Mouse (Mus musculus) limb, embryonic 12.5 days (tissue): ENCODE measurements around the gene Mpp6. TPM values are rescaled to one million over a fixed set of nuclear protein-coding genes. Genes with fewer than 3 reads are reported as not detected.

ENCODE experiments used
- ATAC-seq: fragments of 200-750 bp; cut with Nextera tagmentation; 2 replicates; pipeline ENCODE4 v1.8.0; 2017; ENCODE audit warnings: low read depth, moderate TSS enrichment; ENCODE audit not compliant: insufficient number of reproducible peaks, insufficient read depth, low FRiP score, low TSS enrichment
- H3K27ac ChIP-seq: fragments of 300-500 bp; sonication (generic); 2 replicates; pipeline ENCODE4 v1.5.1; 2016; ENCODE audit warnings: mild to moderate bottlenecking, moderate library complexity
- H3K27me3 ChIP-seq: fragments of 300-500 bp; sonication (generic); 2 replicates; pipeline ENCODE4 v1.6.1; 2016; ENCODE audit warnings: mild to moderate bottlenecking, moderate library complexity
- H3K36me3 ChIP-seq: fragments of 300-500 bp; sonication (generic); 2 replicates; pipeline ENCODE4 v1.6.1; 2016; ENCODE audit warnings: mild to moderate bottlenecking, moderate library complexity
- H3K4me1 ChIP-seq: fragments of 300-500 bp; sonication (generic); replicated peaks from 2 replicates; pipeline ENCODE4 v1.6.1; 2016
- H3K4me2 ChIP-seq: fragments of 300-500 bp; sonication (generic); 2 replicates; pipeline ENCODE4 v1.6.1; 2016; ENCODE audit warnings: mild to moderate bottlenecking, moderate library complexity
- H3K4me3 ChIP-seq: fragments of 300-500 bp; sonication (generic); replicated peaks from 2 replicates; pipeline ENCODE4 v1.5.1; 2016; ENCODE audit warnings: mild to moderate bottlenecking
- H3K9ac ChIP-seq: fragments of 300-500 bp; sonication (generic); replicated peaks from 2 replicates; pipeline ENCODE4 v1.6.1; 2016; ENCODE audit warnings: mild to moderate bottlenecking, moderate library complexity
- H3K9me3 ChIP-seq: fragments of 300-500 bp; sonication (generic); 2 replicates; pipeline ENCODE4 v1.6.1; 2016; ENCODE audit warnings: mild to moderate bottlenecking, moderate library complexity
- WGBS: fragments of 180-500 bp; shearing (Covaris S2); methylation state at CpG from one replicate; pipeline ENCODE4 v1.1.7; 2016; 5-methylcytosine and 5-hydroxymethylcytosine counted together
- polyA plus RNA-seq: library from polyadenylated mRNA; unstranded; fragments of >200 nt; fragmentation: Nextera tagmentation; extraction: Ambion mirVana; gene quantifications from 2 replicates; pipeline ENCODE4 v1.2.1, GENCODE M21; 2016

Gene Mpp6
- polyA plus RNA-seq, 1 experiment from 2014 or later: 80.8 TPM

DNA sequence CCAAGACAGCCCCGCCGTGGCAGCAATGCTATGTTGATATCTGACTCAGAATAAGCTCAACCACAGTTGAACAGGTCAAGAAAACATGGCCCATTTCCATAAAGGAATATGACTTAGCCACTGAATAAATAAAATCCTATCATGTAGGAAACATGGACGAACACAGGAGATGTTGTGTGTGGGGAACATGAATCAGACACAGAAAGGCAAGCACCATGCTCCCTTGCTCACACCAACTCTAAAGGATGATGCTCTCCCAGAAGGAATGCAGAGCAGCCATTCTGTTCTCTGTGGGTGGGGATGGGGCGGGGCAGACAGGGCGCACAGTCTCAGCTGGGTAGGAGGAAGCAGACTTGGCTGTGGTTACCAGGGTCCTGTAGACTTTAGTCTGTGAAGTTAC lies 115.2 kb downstream of the Mpp6 start:
- Histone ChIP-seq H3K27me3 (no peaks in the 10 kb centered on the region), H3K36me3 (peaks cover 5% of the 10 kb centered on the region; the same call in 1 of the 2 replicates), H3K9me3 (no peaks in the 10 kb centered on the region), H3K9ac (no peak overlapping the region), H3K4me3 (no peak overlapping the region), H3K4me1 (0 out of 2 replicates have a peak, but pooled peaks cover 3% of the 10 kb centered on the region), H3K4me2 (no peak overlapping the region), H3K27ac (no peak overlapping the region)
- no peak for ATAC-seq
- WGBS: 87% methylated on average over 5 of the region's 5 CpGs

DNA sequence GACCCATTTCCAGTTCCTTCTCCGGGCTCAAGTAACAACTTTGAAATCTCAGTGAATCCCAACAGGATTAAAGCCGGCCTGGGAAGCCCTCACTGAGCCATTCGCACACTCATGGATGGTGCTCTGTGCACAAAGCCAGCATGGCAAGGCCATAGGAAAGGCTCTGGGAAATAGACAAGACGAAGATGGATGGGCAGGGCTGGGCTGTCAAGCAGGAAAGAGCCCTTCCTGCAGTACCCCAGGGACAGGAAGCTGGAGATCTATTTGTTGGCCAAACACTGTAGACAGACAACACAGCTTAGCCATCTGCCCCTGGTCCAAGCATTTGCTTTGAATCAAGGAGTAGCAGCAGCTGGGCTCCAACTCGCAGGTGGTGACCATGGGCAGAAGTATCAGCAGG lies 118.1 kb downstream of the Mpp6 start:
- no peaks in the 10 kb centered on the region for H3K27me3 ChIP-seq
- no peaks in the 10 kb centered on the region for H3K4me1 ChIP-seq
- H3K9ac ChIP-seq: no peak overlapping the region
- H3K27ac ChIP-seq: no peak overlapping the region
- H3K9me3 ChIP-seq: no peaks in the 10 kb centered on the region
- no peak overlapping the region for H3K4me2 ChIP-seq
- WGBS: 76% methylated on average over 5 of the region's 5 CpGs
- H3K36me3 ChIP-seq: peaks cover 5% of the 10 kb centered on the region; the same call in 1 of the 2 replicates
- ATAC-seq: no peak
- no peak overlapping the region for H3K4me3 ChIP-seq

DNA sequence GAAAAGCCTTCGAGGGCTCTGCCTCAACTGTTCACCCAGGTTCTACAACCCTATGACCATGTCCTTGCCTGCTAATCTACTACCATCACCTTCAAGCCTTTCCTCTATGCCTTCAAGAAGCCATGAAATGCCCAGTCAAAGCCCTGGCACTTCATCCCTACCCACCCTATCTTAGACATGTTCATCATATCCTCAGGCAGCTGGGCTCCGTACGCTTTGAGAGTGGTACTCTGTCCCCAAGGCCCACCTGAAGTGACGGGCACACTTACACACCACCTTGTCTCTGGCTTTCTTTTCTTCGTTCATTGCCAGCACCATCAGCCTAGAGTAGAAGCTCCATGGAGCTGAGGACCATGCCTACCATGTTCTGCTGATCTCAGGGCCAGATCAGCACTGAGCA lies 121.2 kb downstream of the Mpp6 start:
- Histone ChIP-seq H3K27me3 (no peaks in the 10 kb centered on the region), H3K9ac (no peak overlapping the region), H3K4me1 (no peaks in the 10 kb centered on the region), H3K36me3 (0 out of 2 replicates have a peak, but pooled peaks cover 2% of the 10 kb centered on the region), H3K27ac (no peak overlapping the region), H3K9me3 (no peaks in the 10 kb centered on the region), H3K4me3 (no peak overlapping the region), H3K4me2 (no peak overlapping the region)
- no peak for ATAC-seq
- WGBS: 89% methylated on average over 5 of the region's 5 CpGs

DNA sequence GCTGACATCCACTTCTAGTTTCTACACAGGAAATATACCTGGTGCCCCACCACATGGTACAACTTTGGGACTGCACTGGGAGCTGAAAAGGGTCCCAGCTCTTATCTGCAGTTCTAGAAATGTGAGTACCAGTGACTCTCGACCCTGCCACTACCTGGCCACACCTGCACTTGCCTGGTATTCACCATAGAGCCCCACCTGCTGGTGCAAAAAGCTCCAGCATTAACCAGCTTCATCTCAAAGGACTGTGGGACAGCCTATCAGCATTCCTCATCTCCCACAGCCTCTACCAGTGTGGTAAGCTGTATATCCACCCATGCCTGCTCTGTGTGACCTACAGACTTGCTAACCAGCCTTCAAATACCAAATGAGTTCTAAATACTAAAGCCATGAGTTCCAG lies 122.9 kb downstream of the Mpp6 start:
- WGBS: 61% methylated on average over 1 of the region's 1 CpGs

DNA sequence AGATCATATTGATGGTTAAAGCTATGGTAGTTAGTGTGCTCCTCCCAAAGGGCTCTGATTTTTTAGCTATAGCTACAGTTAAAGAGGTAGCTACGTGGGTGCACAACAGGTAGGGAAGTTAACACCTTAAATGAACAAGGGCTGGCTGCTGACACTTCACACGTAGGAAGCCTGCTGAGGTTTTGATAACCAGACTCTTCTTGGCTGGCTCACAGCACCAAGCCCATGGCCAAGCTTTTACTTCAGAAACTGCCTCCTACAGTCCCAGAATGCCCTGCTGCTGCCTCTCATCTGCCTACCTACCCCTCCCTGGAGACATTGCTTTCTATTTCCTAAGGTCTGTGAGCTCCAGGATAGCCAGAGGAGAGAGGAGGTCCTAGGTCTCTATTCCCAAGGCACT lies 127.9 kb downstream of the Mpp6 start:
- no peaks in the 10 kb centered on the region for H3K27me3 ChIP-seq
- H3K27ac ChIP-seq: no peak overlapping the region
- no peak overlapping the region for H3K4me3 ChIP-seq
- no peak overlapping the region for H3K4me2 ChIP-seq
- no peak for ATAC-seq
- no peaks in the 10 kb centered on the region for H3K4me1 ChIP-seq
- no peak overlapping the region for H3K9ac ChIP-seq
- H3K36me3 ChIP-seq: no peaks in the 10 kb centered on the region
- 77% methylated on average over 2 of the region's 2 CpGs for WGBS
- no peaks in the 10 kb centered on the region for H3K9me3 ChIP-seq

More for the DNA sequence above, 122.9 kb downstream of the Mpp6 start:
- no peak for ATAC-seq
- no peaks in the 10 kb centered on the region for H3K9me3 ChIP-seq
- H3K4me2 ChIP-seq: no peak overlapping the region
- no peaks in the 10 kb centered on the region for H3K27me3 ChIP-seq
- H3K36me3 ChIP-seq: no peaks in the 10 kb centered on the region
- no peak overlapping the region for H3K27ac ChIP-seq
- no peak overlapping the region for H3K4me3 ChIP-seq
- no peak overlapping the region for H3K9ac ChIP-seq
- H3K4me1 ChIP-seq: no peaks in the 10 kb centered on the region

DNA sequence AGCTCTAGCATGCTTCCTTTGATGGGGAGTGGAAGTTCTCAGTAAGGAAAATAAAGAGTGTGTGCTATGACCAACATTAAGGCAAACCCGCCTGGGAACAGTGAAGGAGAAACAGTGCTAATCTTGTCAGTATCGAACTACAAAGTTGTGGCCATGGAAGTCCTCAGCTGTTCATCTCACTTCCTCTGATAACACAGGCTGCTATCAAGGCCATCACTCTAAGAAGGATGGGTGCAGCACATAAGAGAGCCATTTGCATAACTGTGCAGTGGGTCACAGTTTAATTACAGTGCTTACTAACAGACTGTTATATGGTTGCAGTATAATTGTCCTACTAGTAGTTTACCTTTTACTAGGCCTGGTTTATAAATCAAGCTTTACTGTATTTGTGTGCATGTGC lies 129.9 kb downstream of the Mpp6 start:
- H3K4me1 ChIP-seq: no peaks in the 10 kb centered on the region
- H3K36me3 ChIP-seq: no peaks in the 10 kb centered on the region
- ATAC-seq: no peak
- H3K9me3 ChIP-seq: no peaks in the 10 kb centered on the region
- no peak overlapping the region for H3K4me3 ChIP-seq
- no peak overlapping the region for H3K27ac ChIP-seq
- 86% methylated on average over 2 of the region's 2 CpGs for WGBS
- H3K27me3 ChIP-seq: no peaks in the 10 kb centered on the region
- H3K4me2 ChIP-seq: no peak overlapping the region
- no peak overlapping the region for H3K9ac ChIP-seq

DNA sequence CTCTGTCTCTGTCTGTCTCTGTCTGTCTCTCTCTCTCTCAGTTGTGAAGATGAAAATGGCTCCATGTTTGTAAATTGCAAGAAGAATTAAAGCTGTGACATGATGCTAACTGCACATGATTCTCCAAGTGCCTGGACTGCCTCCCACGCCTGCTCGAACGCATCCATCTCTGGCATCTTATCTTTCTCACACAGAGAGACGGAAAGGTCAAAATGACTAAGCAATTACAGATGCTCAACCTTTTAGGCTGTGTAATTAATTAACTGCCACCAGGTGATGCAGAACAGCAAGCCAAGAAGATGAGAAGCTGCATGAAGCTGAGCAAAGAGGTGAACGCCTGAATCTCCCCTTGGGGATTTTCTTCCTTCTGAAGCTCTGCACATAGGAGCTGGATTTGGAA lies 130.4 kb downstream of the Mpp6 start:
- Histone ChIP-seq H3K9me3 (no peaks in the 10 kb centered on the region), H3K27me3 (no peaks in the 10 kb centered on the region), H3K27ac (no peak overlapping the region), H3K4me2 (no peak overlapping the region), H3K4me1 (no peaks in the 10 kb centered on the region), H3K36me3 (no peaks in the 10 kb centered on the region), H3K4me3 (no peak overlapping the region), H3K9ac (no peak overlapping the region)
- WGBS: 48% methylated on average over 5 of the region's 5 CpGs
- no peak for ATAC-seq

DNA sequence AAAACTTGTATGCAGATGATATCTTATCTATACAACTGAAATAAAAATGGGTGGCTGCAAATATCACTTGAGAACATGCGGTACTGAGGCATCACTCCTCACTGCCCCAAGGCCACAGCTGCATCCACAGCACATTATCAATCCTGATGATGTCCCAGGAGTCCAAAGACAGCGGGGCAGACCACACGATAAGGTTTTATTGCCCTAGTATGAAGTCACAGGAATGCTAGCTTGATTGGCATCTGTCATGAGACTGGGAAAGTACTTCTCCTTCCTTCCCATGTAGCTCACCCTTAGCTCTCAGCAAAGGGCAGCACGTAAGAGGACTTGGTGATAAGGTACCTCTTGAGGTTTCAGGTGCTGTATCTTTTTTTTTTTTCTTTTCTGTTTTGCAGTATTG lies 134.1 kb downstream of the Mpp6 start:
- Histone ChIP-seq H3K36me3 (no peaks in the 10 kb centered on the region), H3K4me3 (no peak overlapping the region), H3K27me3 (no peaks in the 10 kb centered on the region), H3K27ac (no peak overlapping the region), H3K4me2 (no peak overlapping the region), H3K9me3 (no peaks in the 10 kb centered on the region), H3K4me1 (no peaks in the 10 kb centered on the region), H3K9ac (no peak overlapping the region)
- no peak for ATAC-seq
- WGBS: 88% methylated on average over 4 of the region's 4 CpGs

DNA sequence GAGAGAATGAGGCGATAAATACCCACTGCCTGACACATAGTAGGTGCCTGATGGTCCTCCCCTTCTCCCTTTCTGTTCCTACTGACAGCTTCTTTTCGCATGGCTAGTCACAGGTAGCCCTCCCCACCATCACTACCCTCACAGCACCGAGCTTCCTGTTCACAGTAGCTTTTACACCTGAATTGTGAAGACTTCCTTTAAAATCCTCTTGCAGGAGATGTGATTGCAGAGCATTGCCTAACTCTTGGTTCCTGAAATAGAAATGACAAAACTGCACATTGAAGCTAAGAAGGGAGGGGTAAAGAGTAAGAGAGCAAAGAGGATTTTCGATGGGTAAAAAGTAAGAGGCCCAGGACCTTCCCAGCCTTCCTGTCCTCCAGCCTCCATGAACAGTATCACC lies 134.9 kb downstream of the Mpp6 start:
- ATAC-seq: no peak

DNA sequence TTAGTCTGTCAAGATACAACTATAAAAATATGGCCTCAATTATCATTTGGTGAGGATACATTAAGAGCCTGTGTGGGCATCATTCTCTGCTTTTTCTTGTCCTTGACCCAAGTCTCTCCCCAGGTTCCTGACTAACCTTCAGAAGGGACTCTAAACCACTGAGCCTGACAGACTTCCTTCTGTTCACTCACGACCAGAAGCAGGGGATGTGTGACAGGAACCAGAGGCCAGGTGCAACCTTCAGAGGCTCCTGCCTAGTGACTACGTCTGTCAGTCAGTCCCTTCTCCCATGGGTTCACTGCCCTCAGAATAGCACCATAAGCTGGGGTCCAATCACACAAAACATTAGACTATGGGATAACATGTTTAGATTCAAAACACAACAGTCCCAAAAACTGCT lies 137.3 kb downstream of the Mpp6 start:
- no peak overlapping the region for H3K27ac ChIP-seq
- WGBS: 72% methylated on average over 2 of the region's 2 CpGs
- H3K4me3 ChIP-seq: no peak overlapping the region
- H3K4me2 ChIP-seq: no peak overlapping the region
- no peak overlapping the region for H3K9ac ChIP-seq
- ATAC-seq: no peak
- H3K27me3 ChIP-seq: no peaks in the 10 kb centered on the region
- H3K36me3 ChIP-seq: no peaks in the 10 kb centered on the region
- H3K4me1 ChIP-seq: 0 out of 2 replicates have a peak, but pooled peaks cover under 1% of the 10 kb centered on the region
- H3K9me3 ChIP-seq: no peaks in the 10 kb centered on the region

More for the DNA sequence above, 134.9 kb downstream of the Mpp6 start:
- Histone ChIP-seq H3K9me3 (no peaks in the 10 kb centered on the region), H3K27me3 (no peaks in the 10 kb centered on the region), H3K27ac (no peak overlapping the region), H3K4me2 (no peak overlapping the region), H3K4me3 (no peak overlapping the region), H3K4me1 (no peaks in the 10 kb centered on the region), H3K36me3 (no peaks in the 10 kb centered on the region), H3K9ac (no peak overlapping the region)
- WGBS: 75% methylated on average over 4 of the region's 4 CpGs

DNA sequence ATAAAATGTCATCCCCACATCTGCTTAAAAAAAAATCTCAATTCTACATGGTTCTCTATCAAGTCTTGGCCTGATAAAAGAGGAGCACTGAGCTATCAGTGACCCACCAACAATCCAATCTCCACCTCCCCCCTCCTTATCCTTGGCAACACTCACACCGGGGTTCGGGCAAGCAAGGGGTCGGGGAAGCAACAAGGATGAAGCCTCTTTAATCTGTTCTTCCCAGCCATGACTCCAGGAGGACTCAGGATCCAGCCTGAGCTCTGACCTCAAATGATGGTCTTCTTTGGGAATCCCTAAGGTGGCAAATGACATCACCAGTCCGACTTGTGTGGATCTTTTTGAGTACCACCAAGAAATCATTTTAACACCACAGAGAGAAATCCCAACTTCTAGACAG lies 137.8 kb downstream of the Mpp6 start:
- H3K36me3 ChIP-seq: no peaks in the 10 kb centered on the region
- WGBS: 82% methylated on average over 4 of the region's 4 CpGs
- ATAC-seq: no peak
- H3K9ac ChIP-seq: no peak overlapping the region
- no peak overlapping the region for H3K27ac ChIP-seq
- H3K9me3 ChIP-seq: no peaks in the 10 kb centered on the region
- H3K4me3 ChIP-seq: no peak overlapping the region
- no peaks in the 10 kb centered on the region for H3K27me3 ChIP-seq
- H3K4me1 ChIP-seq: 0 out of 2 replicates have a peak, but pooled peaks cover 4% of the 10 kb centered on the region
- no peak overlapping the region for H3K4me2 ChIP-seq
